Mouse (Mus musculus) megakaryocyte, embryonic 14.5 days (primary cell): ENCODE data around the gene Cdipt. TPM values are rescaled to one million over a fixed set of nuclear protein-coding genes. Genes with fewer than 3 reads are reported as not detected.

Source experiments
- H3K27me3 ChIP-seq: replicated peaks from 2 replicates; pipeline ENCODE3; 2012; ENCODE audit warnings: inconsistent platforms
- H3K36me3 ChIP-seq: replicated peaks from 2 replicates; pipeline ENCODE3; 2012; ENCODE audit warnings: low read length, inconsistent platforms, mixed read lengths
- H3K4me1 ChIP-seq: 2 replicates; pipeline ENCODE4 v1.6.1; 2012; ENCODE audit warnings: inconsistent platforms
- H3K4me3 ChIP-seq: replicated peaks from 2 replicates; pipeline ENCODE3; 2012; ENCODE audit warnings: moderate library complexity, mild to moderate bottlenecking, inconsistent platforms
- H3K9me3 ChIP-seq: 2 replicates; pipeline ENCODE4 v1.6.1; 2012; ENCODE audit warnings: inconsistent platforms
- FLI1 ChIP-seq: IDR thresholded peaks from 2 replicates; pipeline ENCODE4 v1.6.1; 2012; ENCODE audit warnings: low read length, inconsistent platforms, mixed read lengths
- GATA1 ChIP-seq: IDR thresholded peaks from 3 replicates; pipeline ENCODE4 v1.6.1; 2012; ENCODE audit warnings: mixed read lengths, low read length, inconsistent platforms, borderline replicate concordance
- polyA plus RNA-seq: library from polyadenylated mRNA; stranded (reverse); fragments of >175 nt; gene quantifications from 2 replicates; pipeline ENCODE4 v1.2.3, GENCODE M21; 2012; ENCODE audit warnings: low replicate concordance; ENCODE audit not compliant: insufficient read depth

Cdipt gene
- polyA plus RNA-seq, 1 experiment: 211 TPM

DNA sequence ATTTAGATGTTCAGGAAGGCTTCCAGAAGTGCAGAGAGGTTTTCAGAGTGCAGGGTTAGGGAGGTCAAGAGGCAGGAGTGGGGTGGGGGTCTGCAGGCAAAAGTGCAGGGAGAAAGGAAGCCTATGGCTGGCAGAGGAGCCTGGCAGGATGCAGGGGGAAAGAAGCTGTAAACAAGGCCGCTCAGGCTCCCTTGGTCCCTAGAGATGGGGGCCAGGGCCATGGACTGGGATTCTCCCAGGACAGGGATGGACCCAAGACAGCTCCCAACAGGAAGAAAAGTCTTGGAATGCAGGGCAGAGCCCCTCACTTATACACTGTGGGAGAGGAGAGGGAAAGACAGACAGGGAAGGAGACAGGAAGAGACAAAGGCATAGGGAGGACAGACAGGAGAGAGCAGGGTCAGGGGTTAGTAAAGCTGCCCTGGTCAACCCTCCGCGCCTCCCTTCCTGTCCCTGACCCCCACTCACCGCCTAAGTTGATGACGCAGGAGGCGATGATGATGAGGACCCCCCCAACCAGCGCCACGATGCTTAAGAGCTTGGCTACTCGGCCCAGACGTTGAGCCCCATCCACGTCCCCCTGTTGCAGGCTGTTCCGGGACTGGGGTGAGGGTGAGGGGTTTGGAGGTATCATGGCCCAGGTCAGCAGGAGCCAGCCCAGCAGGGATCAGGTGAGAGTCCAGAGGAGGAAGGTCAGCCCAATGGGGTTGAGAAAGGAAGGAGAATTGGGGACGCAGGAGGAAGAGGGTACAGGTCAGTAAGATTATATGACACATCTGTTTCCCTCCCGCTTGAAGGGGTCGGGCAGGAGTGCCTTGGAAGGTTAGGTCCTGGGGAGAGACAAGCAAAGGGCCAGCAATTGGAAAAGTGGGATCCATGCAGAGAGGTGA is 42.9 kb downstream of the Cdipt start:
- H3K4me3 ChIP-seq: no peak overlapping the region
- no peaks in the 10 kb centered on the region for H3K9me3 ChIP-seq
- peaks cover 79% of the 10 kb centered on the region for H3K4me1 ChIP-seq
- peaks cover 46% of the 10 kb centered on the region for H3K36me3 ChIP-seq
- no peaks in the 10 kb centered on the region for H3K27me3 ChIP-seq
- TF ChIP-seq GATA1 (no peak), FLI1 (no peak)

DNA sequence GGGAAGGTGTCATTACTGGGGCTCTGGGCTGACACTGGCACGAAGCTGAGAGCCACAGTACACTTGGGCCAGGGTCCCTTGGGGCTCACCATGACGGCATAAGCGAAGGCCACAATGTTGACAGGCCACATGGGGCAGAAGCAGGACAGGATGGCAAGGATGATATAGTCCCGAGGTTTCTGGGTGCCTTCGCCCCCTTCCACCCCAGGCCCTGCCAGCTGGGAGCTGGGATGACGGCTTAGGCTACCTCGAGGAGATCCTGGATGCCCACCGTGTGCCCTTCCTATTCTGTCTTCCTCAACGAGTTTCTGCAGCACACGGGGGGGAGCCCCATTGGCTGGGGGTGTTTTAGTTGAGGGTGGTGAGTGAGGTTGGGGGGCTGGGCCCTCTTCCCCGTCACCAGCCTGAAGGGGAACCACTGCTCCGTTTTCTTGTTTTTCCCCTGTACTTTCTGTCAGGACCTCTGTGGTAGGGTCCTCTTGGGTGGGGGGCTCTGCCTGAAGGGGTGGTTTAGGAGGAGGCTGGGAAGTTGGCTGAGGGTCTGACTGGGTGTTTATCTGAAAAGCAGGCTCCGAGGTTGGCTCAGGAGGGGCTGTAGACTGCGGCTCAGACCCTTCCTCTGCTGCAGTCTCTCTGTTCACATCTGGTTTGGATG is 43.7 kb downstream of the Cdipt start:
- no peaks in the 10 kb centered on the region for H3K9me3 ChIP-seq
- H3K4me1 ChIP-seq: peaks cover 87% of the 10 kb centered on the region
- TF ChIP-seq GATA1 (no peak), FLI1 (no peak)
- no peaks in the 10 kb centered on the region for H3K27me3 ChIP-seq
- H3K36me3 ChIP-seq: peaks cover 53% of the 10 kb centered on the region
- no peak overlapping the region for H3K4me3 ChIP-seq

DNA sequence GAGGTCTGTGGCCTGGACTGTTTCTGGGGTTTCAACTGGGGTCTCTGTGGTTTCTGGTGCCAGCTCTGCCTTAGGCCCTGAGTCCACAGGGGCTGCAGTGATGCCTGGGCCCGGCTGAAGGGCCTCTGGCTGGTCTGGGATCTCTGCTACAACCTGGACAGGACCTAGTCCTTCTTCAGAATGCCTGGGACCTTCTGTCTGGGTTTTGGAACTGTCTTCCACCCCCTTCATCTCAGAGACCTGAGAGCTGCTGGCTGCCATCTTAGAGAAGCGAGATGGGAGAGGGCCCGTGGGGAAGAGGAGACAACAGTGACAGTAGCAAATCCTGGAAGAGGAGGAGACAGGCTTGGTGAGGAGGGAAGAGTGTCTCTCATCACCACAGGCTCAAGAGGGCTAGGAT is 44.3 kb downstream of the Cdipt start:
- Histone ChIP-seq H3K9me3 (no peaks in the 10 kb centered on the region), H3K4me3 (no peak overlapping the region), H3K36me3 (peaks cover 57% of the 10 kb centered on the region), H3K27me3 (no peaks in the 10 kb centered on the region), H3K4me1 (peaks cover 87% of the 10 kb centered on the region)
- TF ChIP-seq FLI1 (no peak), GATA1 (no peak)

DNA sequence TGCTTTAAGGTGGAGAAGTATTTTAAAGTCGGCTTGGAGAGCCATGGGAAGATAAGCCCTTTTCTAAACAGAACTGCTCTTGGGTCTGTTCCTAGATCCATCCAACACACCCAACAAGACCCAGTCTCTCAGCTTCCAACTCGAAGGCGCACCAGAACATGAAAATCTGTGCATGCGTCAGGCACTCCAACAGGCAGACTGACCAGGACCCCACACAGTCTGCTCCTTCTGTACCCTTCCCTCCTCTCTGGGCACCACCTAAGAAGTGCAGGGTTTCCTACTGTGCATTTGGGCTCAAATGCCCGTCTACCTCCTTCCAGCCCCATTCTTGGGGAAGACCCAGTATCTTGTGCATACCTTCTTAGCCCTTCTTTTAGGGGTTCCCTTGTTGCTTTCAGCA is 44.8 kb downstream of the Cdipt start:
- Histone ChIP-seq H3K4me3 (peak overlapping the region; percentile 83), H3K36me3 (peaks cover 53% of the 10 kb centered on the region), H3K9me3 (no peaks in the 10 kb centered on the region), H3K27me3 (no peaks in the 10 kb centered on the region), H3K4me1 (peaks cover 87% of the 10 kb centered on the region)
- no peak for TF ChIP-seq FLI1
- no peak for TF ChIP-seq GATA1

DNA sequence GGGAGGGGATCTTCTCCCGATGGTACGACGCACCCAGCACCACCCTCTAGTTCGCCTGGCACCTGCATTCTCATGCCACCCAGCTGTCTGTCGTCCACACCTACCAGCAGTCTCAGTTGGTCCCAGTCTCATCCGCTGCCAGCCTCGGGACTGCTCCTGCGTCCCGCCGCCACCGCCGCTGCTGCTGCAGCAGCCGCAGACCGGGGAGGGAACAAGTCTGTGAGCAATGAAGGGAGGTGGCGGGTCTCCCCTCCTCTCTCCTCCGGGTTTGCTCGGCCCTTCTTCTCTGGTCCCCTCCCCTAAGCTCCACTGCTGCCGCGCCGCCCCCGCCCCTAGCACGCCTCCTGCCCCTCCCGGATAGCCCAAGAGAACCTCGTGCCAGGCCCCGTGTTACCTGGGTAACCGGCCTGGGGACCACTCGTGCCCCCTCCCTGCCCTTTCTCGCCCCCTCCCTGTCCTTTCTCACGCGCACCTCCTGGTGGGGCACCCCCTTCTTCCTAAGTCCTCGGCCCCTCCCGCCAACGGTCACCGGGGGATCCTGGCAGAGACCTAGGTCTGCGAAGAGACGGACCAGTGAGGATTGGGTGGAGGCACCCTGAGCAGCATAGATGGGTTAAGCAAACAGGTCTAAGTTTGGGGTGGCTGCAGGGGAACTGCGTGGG is 45.3 kb downstream of the Cdipt start, which contains the start of the genes Gm42742 and Prrt2:
TSS of gene Gm42742 (minus strand) at position 197 of the 662 bp plus-strand sequence.
TSS of gene Prrt2 (minus strand) at position 311 of the 662 bp plus-strand sequence.
- Histone ChIP-seq H3K4me1 (peaks cover 82% of the 10 kb centered on the region), H3K36me3 (peaks cover 48% of the 10 kb centered on the region), H3K27me3 (no peaks in the 10 kb centered on the region), H3K4me3 (peak within 1 kb of the TSS; percentile 83), H3K9me3 (no peaks in the 10 kb centered on the region)
- no peak for TF ChIP-seq FLI1
- TF ChIP-seq GATA1: no peak

DNA sequence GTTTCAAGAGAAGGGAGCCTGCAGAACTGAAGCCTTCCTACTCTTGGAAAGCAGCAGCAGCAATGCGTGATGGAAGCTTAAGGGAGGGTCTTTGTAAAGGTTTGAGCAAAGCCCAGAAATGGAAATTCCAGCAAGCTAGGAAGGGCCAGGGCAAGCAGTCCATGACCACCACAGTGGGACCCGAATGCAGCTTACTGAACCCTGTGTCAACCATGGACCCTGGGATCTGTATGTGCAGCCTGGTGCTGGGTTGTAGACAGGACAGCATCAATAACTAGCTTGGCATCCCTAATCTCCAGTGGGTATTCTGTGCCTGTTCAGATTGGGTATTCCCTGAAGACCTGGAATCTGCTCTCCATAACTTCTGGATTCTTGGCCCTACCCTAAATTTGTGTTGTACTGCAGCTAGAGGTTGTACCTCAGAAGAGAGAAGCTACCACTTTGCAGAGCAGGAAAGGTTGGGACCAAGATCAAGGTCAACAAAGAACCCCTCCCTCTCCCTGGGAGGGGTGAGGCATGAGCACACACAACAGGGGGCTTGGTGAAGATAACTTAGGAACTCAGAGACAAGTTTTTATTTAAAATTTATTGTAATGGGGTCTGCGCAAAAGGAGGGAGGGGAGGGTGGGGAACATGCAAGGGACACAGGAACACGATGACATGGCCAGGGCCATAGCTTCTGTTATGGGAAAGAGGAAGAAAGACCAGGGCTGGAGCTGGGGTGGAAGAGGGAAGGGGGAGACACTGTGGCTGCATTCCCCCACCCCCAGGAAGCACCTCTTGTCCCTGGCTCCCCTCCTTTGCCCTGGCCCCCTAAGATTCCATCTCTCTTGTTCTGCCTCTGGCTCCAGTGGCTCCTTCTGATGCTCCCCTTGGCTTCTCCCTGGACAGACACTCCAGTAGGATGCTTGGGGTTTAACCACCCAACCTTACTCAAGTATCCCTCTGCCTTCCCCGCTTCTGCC is 46.1 kb downstream of the Cdipt start:
- H3K4me3 ChIP-seq: peak overlapping the region; percentile 83
- H3K9me3 ChIP-seq: no peaks in the 10 kb centered on the region
- TF ChIP-seq FLI1: no peak
- no peak for TF ChIP-seq GATA1
- H3K27me3 ChIP-seq: no peaks in the 10 kb centered on the region
- peaks cover 48% of the 10 kb centered on the region for H3K36me3 ChIP-seq
- peaks cover 77% of the 10 kb centered on the region for H3K4me1 ChIP-seq

DNA sequence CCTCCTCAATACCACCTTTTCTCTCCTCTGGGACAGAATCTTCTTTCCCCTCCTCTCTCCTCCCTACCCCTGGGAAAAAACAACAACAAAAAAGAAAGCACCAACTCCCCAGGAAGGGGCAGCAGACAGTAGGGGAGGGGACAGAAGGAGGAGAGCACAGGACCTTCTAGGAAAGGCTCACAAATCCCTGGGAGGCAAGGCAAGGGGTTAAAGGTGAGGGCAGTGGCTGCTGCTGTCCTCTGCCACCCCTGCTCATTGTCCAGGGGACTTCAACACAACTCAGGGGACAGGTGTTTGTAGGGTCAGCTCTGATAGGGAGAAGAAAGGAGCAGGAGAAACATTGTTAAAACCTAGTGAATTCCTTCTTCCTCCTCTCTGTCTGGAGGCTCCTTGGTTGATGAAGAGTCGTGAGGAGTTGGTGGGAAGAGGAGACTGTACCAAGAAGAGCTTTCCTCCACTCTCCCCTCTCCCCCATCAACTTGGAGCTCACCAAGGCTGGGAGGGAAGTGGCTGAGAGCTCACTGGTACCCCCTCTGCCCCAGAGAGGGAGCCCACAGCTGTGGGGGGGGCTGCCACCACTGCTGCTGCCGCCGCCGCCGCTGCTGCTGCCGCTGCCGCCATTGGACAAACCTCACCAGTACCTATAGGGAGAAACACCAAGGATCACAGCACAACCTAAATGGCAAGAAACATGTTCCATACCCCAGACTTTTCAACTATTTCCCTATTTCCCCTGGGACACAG is 47.0 kb downstream of the Cdipt start:
- H3K9me3 ChIP-seq: no peaks in the 10 kb centered on the region
- peaks cover 48% of the 10 kb centered on the region for H3K36me3 ChIP-seq
- H3K27me3 ChIP-seq: no peaks in the 10 kb centered on the region
- TF ChIP-seq GATA1: no peak
- TF ChIP-seq FLI1: no peak
- peak overlapping the region; percentile 96 for H3K4me3 ChIP-seq
- H3K4me1 ChIP-seq: peaks cover 76% of the 10 kb centered on the region

DNA sequence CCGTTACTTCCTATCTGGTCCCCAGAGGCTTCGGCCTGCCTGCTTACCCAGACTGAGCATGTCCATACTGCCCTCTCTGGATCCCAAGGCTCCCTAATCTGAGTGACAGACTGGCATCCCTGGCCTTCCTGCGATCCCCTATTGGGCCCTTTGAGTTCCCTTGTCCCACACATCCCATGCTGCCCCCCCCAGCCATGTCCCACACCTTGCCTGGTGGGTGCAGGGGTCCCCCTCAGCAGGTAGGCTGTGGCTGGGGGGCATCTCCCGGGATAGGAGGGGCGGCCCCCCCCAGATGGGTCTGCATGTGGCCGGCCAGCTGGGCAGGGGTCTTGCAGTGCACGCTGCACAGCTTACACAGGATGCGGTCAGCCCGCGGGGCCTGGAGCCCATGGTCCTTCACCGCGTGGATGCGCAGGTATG is 47.6 kb downstream of the Cdipt start:
- TF ChIP-seq GATA1 (no peak), FLI1 (no peak)
- peaks cover 54% of the 10 kb centered on the region for H3K36me3 ChIP-seq
- peak overlapping the region; percentile 96 for H3K4me3 ChIP-seq
- H3K9me3 ChIP-seq: no peaks in the 10 kb centered on the region
- peaks cover 76% of the 10 kb centered on the region for H3K4me1 ChIP-seq
- no peaks in the 10 kb centered on the region for H3K27me3 ChIP-seq
